Mouse (Mus musculus): ENCODE results near the gene Nf1. TPM values are rescaled to one million over a fixed set of nuclear protein-coding genes. Genes with fewer than 3 reads are reported as not detected.

Gene Nf1
- polyA plus RNA-seq, 2 experiments from 2014 or later, result 1.6 to 2.5 TPM

DNA sequence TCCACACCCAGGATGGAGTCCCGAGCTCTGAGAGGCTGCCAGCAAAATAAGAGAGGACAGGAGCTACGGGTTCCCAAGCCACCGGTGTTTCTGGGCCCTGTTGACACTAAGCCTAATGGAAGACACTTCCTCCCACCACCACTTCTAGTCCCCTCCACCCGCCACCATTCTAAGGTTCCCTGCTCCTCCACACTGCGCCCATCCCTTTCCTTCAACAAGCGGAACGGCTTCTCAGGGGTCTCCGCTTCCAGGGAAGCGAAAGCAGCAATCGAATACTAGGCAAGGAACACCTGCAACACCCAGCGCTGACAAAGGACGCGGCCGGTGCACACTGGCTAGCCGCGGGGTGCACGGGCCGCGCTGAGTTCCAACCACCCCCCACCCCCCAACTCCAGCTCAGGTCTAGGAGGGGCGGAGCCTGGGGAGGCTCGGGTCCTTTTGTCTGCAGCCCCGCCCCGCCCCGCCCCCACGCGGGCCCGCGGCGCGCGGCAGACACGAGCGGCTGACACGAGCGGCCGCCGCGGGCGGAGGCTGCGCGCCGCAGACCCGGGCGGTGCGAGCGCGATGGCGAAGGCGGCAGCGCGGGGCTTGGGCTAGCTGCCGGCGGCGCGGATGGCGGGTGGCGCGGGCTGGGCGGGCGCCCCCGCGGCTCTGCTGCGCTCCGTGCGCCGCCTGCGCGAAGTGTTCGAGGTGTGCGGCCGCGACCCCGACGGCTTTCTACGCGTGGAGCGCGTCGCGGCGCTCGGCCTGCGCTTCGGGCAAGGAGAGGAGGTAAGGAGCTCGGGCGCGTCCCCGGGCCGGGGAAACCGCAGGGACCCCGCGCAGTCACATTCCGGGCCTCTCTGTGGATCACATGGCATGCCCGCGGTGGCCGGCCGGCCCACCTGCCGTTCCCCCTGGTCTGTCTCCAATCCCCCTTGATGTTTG is 251.4 kb downstream of the Nf1 start, which contains the start of gene Rab11fip4:
TSS of gene Rab11fip4 (plus strand) at position 549 of the 927 bp plus-strand sequence.
- ATAC-seq, result peak; percentile 56

DNA sequence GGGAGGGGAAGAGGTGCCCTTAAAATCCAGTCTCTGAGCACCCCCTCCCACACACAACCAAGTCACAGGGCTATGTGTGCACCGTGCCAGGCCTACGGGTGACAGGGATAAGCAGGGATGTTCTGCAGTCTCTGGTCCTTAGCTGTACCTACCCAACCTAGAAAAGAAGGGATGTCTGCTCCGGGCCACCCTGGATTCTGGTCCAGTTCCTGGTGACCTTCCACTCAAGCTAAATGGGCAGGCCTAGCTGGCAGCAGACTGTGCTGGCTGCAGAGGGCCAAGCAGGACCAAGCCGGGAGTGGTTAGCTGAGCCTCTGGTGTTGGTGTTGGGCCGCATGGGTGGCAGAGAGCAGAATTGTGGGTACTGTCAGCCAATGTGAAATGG is 252.1 kb downstream of the Nf1 start:
- ATAC-seq, result no peak

DNA sequence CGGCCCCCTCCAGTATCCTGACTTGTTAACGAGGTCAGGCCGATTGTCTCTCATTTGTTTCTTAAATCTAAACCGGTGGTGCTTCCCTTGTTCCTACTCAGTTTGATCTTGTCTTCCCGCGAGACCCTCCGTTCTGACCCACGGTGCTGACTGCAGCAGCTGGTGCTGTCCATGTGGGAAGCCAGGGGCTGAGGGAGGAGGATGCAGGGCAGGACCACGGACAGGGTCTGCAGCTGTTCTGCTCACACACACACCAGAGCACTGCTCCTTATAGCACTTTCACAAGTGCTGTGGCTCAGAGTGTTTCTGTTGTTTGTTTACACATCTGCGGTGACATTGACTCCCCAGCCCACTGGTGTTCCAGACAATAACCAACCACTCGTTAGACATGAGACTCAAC is 254.0 kb downstream of the Nf1 start:
- no peak for ATAC-seq

- ATAC-seq, result no peak
Observed at GRCm38 (mm10) chr11:79610454-79610853, 271.0 kb downstream of the Nf1 start.

DNA sequence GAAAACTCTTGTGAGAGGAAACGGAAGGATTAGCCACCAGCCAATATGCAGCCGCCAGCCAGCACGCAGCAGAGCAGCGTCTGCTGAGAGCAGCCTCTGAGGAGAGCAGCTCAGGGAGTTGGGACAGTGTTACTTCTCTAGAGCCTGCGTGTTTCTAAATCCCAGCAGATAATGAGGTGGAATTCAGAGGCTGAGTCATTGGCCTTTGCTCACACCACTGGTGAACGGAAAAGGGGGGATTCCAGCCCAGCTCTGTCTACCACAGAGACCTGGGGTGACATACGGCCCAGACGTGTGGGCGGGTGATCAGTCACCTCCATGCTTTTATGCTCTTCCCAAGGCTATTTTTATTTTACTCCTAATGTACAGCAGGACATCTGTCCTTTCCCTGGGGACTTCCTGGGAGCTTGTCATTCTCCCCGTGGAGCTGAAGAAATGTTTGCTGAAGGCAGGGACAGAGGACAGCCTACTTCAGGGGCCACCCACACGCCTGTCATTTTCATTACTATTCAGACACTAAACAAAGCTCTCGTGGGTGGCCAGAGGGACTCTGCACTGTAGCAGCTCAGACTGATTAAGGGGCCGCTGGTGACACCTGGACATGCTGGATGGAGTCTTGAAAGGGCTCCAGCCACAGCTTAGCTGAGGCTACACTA is 271.6 kb downstream of the Nf1 start:
- peak; percentile 64 for ATAC-seq

GRCm38 (mm10) chr11:79612046-79612600 is 272.6 kb downstream of the Nf1 start:
- ATAC-seq, result no peak

GRCm38 (mm10) chr11:79613084-79613483 is 273.6 kb downstream of the Nf1 start:
- no peak for ATAC-seq

- no peak for ATAC-seq
Observed at GRCm38 (mm10) chr11:79613711-79614110, 274.2 kb downstream of the Nf1 start.

GRCm38 (mm10) chr11:79614880-79615279 is 275.4 kb downstream of the Nf1 start:
- peak; percentile 77 for ATAC-seq

DNA sequence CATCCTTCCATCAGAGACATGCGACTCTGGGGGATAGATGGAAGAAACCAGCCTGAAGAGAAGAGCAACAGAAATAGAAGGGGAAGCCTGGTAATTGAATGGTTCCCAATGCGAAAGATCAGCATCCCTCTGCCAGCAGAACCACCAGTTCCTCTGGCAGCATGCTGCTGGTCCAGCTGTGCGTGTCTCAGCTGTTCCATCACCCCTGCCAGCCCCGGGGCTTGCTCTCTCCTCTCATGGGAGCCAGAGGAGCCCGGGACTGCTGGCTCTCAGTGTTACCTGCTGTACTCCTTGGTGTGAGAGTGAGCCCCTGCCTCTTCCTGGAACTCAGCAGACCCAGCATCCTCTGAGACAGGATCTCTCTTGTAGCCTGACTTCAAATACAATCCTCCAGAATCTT is 276.4 kb downstream of the Nf1 start:
- ATAC-seq, result no peak

- ATAC-seq, result no peak
Observed at GRCm38 (mm10) chr11:79617991-79618390, 278.5 kb downstream of the Nf1 start.

DNA sequence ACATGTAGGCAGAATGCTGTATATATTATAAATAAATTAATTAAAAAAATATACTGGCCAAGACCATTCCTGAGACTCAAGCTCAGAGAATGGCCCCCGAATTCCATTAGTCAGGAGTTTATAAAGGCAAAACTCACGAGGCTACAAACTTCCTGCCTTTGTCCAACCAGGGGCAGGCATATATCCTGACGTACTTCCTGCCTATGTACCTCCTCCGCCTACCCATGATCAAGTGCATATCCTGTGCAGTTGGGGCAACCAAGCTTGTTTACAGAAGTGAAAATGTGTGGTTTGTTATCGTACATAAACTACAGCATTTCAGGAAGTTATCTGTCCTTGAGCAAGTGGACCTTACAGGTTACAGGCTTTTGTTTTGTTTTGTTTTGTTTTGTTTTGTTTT is 283.5 kb downstream of the Nf1 start:
- ATAC-seq, result peak; percentile 97

GRCm38 (mm10) chr11:79624801-79625302 is 285.4 kb downstream of the Nf1 start:
- ATAC-seq, result peak; percentile 67

DNA sequence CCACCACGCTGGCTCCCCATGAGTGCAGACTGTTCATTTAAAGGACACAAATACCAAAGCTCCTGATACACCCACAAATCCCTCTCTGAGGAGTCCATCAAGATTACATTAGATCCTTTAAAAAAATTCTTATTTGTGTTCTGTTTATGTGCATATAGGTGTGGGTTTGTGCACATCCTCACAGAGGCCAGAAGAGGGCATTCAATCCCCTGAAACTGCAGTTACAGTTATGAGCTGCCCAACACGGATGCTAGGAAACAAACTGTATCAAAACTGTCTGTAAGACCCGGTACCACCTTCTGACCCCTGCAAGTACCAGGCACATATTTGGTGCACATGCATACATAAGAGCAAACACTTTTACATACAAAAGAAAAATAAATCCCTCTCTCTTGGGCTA is 289.2 kb downstream of the Nf1 start:
- ATAC-seq, result peak; percentile 63

- ATAC-seq, result no peak
Observed at GRCm38 (mm10) chr11:79629752-79630374, 290.4 kb downstream of the Nf1 start.

- ATAC-seq, result no peak
Observed at GRCm38 (mm10) chr11:79630521-79630920, 291.0 kb downstream of the Nf1 start.

Other genes starting within 250 kb of the Nf1 start
- gene Ksr1, start 193.3 kb upstream of the Nf1 start, polyA plus RNA-seq (2017; shearing (Covaris generic)), result 1 to 10 TPM; 2.5 to 4.1 TPM
- 10 to 100 TPM; 79.7 to 89.4 TPM for gene Wsb1, start 85.0 kb upstream of the Nf1 start, polyA plus RNA-seq (2017; shearing (Covaris generic))
- gene Gm9964, start 42.8 kb upstream of the Nf1 start, polyA plus RNA-seq (2017; shearing (Covaris generic)), result not detected
- gene Omg, start 164.4 kb downstream of the Nf1 start, polyA plus RNA-seq (2017; shearing (Covaris generic)), result not detected
- gene Evi2b, start 184.1 kb downstream of the Nf1 start, polyA plus RNA-seq (2017; shearing (Covaris generic)), result 10 to 100 TPM; 70.5 to 70.9 TPM
- gene Evi2, start 190.9 kb downstream of the Nf1 start, polyA plus RNA-seq (2017; shearing (Covaris generic)), result 1 to 10 TPM; 5.2 to 6.9 TPM
- 10 to 100 TPM; 43.8 to 53.2 TPM for gene Evi2a, start 190.9 kb downstream of the Nf1 start, polyA plus RNA-seq (2017; shearing (Covaris generic))